Mouse (Mus musculus): ENCODE measurements around the gene Abcc1. TPM values are rescaled to one million over a fixed set of nuclear protein-coding genes. Genes with fewer than 3 reads are reported as not detected.

Gene Abcc1
- 2.0 and 3.3 TPM in 2 replicates for polyA plus RNA-seq (2014; fragmentation: Nextera tagmentation; extraction: Ambion mirVana)

GRCm38 (mm10) chr16:14361362-14362098 lies at the start of gene Abcc1:
Gene Abcc1, plus strand, starts transcription at chr16:14361558.
- Histone ChIP-seq H3K9ac (ENCODE audit: low read length) (peak within 1 kb of the TSS; percentile 74), H3K4me3 (ENCODE audit: control insufficient read depth in 1 of 2, insufficient read depth in 1 of 2, low read depth in 1 of 2, low read length in 2 of 2) (peak within 1 kb of the TSS; percentile 52 to 61), H3K27me3 (ENCODE audit: control insufficient read depth, insufficient read depth, low read length) (peaks cover 29% of the 10 kb centered on the region), H3K27ac (replicated peaks in 1 of 2; ENCODE audit: control insufficient read depth in 1 of 2, insufficient read depth in 1 of 2, low read depth in 2 of 2, low read length in 2 of 2) (no peak within 1 kb of the TSS), H3K9me3 (ENCODE audit: control insufficient read depth, low read length) (no peaks in the 10 kb centered on the region), H3K36me3 (ENCODE audit: control insufficient read depth, insufficient read depth, low read length) (no peaks in the 10 kb centered on the region), H3K4me1 (ENCODE audit: control insufficient read depth in 2 of 2, insufficient read depth in 2 of 2, low read length in 2 of 2) (peaks cover 2 to 4% of the 10 kb centered on the region in 2 experiments; a peak in 1 of 4 replicates), H3K4me2 (ENCODE audit: low read length) (peak within 1 kb of the TSS; percentile 96)
- WGBS = 0% methylated on average over 46 of the region's 64 CpGs
- peak; percentile 78 for ATAC-seq (ENCODE audit: insufficient number of reproducible peaks, insufficient read depth, low FRiP score, low read depth)

- no peaks in the 10 kb centered on the region for H3K27me3 ChIP-seq (ENCODE audit: control insufficient read depth, insufficient read depth, low read length)
- WGBS = 94% methylated on average over 7 of the region's 7 CpGs
- H3K36me3 ChIP-seq (ENCODE audit: control insufficient read depth, insufficient read depth, low read length) = peaks cover 46% of the 10 kb centered on the region
These were observed 48.4 kb upstream of the Abcc1 start for GRCm38 (mm10) chr16:14312914-14313313.

GRCm38 (mm10) chr16:14316884-14317876 lies 44.2 kb upstream of the Abcc1 start, which contains the start of gene Fopnl:
Gene Fopnl, minus strand, starts transcription at chr16:14317405.
- peaks cover 0 to 13% of the 10 kb centered on the region in 2 experiments; a peak in 3 of 4 replicates for H3K4me1 ChIP-seq (ENCODE audit: control insufficient read depth in 2 of 2, insufficient read depth in 2 of 2, low read length in 2 of 2)
- peak within 1 kb of the TSS; percentile 75 for H3K9ac ChIP-seq (ENCODE audit: low read length)
- ATAC-seq (ENCODE audit: insufficient number of reproducible peaks, insufficient read depth, low FRiP score, low read depth) = peak; percentile 100
- peaks cover 15% of the 10 kb centered on the region for H3K36me3 ChIP-seq (ENCODE audit: control insufficient read depth, insufficient read depth, low read length)
- H3K27me3 ChIP-seq (ENCODE audit: control insufficient read depth, insufficient read depth, low read length) = peaks cover 4% of the 10 kb centered on the region
- no peaks in the 10 kb centered on the region for H3K9me3 ChIP-seq (ENCODE audit: control insufficient read depth, low read length)
- peak within 1 kb of the TSS; percentile 53 to 72; a peak in 3 of 4 replicates for H3K27ac ChIP-seq (replicated peaks in 1 of 2; ENCODE audit: control insufficient read depth in 1 of 2, insufficient read depth in 1 of 2, low read depth in 2 of 2, low read length in 2 of 2)
- peak within 1 kb of the TSS; percentile 85 for H3K4me2 ChIP-seq (ENCODE audit: low read length)
- 3% methylated on average over 51 of the region's 51 CpGs for whole genome bisulfite sequencing
- peak within 1 kb of the TSS; percentile 69 to 95 for H3K4me3 ChIP-seq (ENCODE audit: control insufficient read depth in 1 of 2, insufficient read depth in 1 of 2, low read depth in 1 of 2, low read length in 2 of 2)

More at GRCm38 (mm10) chr16:14312914-14313313, 48.4 kb upstream of the Abcc1 start:
- Histone ChIP-seq H3K27ac (replicated peaks in 1 of 2; ENCODE audit: control insufficient read depth in 1 of 2, insufficient read depth in 1 of 2, low read depth in 2 of 2, low read length in 2 of 2) (no peak overlapping the region), H3K4me2 (ENCODE audit: low read length) (no peak overlapping the region), H3K4me3 (ENCODE audit: control insufficient read depth in 1 of 2, insufficient read depth in 1 of 2, low read depth in 1 of 2, low read length in 2 of 2) (no peak overlapping the region), H3K9me3 (ENCODE audit: control insufficient read depth, low read length) (no peaks in the 10 kb centered on the region), H3K4me1 (ENCODE audit: control insufficient read depth in 2 of 2, insufficient read depth in 2 of 2, low read length in 2 of 2) (peaks cover 0 to 13% of the 10 kb centered on the region in 2 experiments; a peak in 3 of 4 replicates), H3K9ac (ENCODE audit: low read length) (no peak overlapping the region)
- ATAC-seq (ENCODE audit: insufficient number of reproducible peaks, insufficient read depth, low FRiP score, low read depth) = no peak

- Histone ChIP-seq H3K9me3 (ENCODE audit: control insufficient read depth, low read length) (no peaks in the 10 kb centered on the region), H3K36me3 (ENCODE audit: control insufficient read depth, insufficient read depth, low read length) (no peaks in the 10 kb centered on the region), H3K4me1 (ENCODE audit: control insufficient read depth in 2 of 2, insufficient read depth in 2 of 2, low read length in 2 of 2) (peaks cover 0 to 13% of the 10 kb centered on the region in 2 experiments; a peak in 3 of 4 replicates), H3K27ac (replicated peaks in 1 of 2; ENCODE audit: control insufficient read depth in 1 of 2, insufficient read depth in 1 of 2, low read depth in 2 of 2, low read length in 2 of 2) (no peak overlapping the region), H3K4me2 (ENCODE audit: low read length) (no peak overlapping the region), H3K27me3 (ENCODE audit: control insufficient read depth, insufficient read depth, low read length) (peaks cover 4% of the 10 kb centered on the region), H3K4me3 (ENCODE audit: control insufficient read depth in 1 of 2, insufficient read depth in 1 of 2, low read depth in 1 of 2, low read length in 2 of 2) (no peak overlapping the region), H3K9ac (ENCODE audit: low read length) (no peak overlapping the region)
- WGBS = 82% methylated on average over 3 of the region's 3 CpGs
- no peak for ATAC-seq (ENCODE audit: insufficient number of reproducible peaks, insufficient read depth, low FRiP score, low read depth)
These were observed 41.7 kb upstream of the Abcc1 start for GRCm38 (mm10) chr16:14319681-14320080.

- ATAC-seq (ENCODE audit: insufficient number of reproducible peaks, insufficient read depth, low FRiP score, low read depth) = no peak
- H3K4me1 ChIP-seq (ENCODE audit: control insufficient read depth in 2 of 2, insufficient read depth in 2 of 2, low read length in 2 of 2) = peaks cover 0 to 11% of the 10 kb centered on the region in 2 experiments; a peak in 3 of 4 replicates
- 26% methylated on average over 1 of the region's 1 CpGs for WGBS
These were observed 40.9 kb upstream of the Abcc1 start for GRCm38 (mm10) chr16:14320494-14320893.

GRCm38 (mm10) chr16:14328156-14328555 lies 33.2 kb upstream of the Abcc1 start:
- Histone ChIP-seq H3K4me3 (ENCODE audit: control insufficient read depth in 1 of 2, insufficient read depth in 1 of 2, low read depth in 1 of 2, low read length in 2 of 2) (no peak overlapping the region), H3K4me1 (ENCODE audit: control insufficient read depth in 2 of 2, insufficient read depth in 2 of 2, low read length in 2 of 2) (no peaks in the 10 kb centered on the region), H3K36me3 (ENCODE audit: control insufficient read depth, insufficient read depth, low read length) (no peaks in the 10 kb centered on the region), H3K27ac (replicated peaks in 1 of 2; ENCODE audit: control insufficient read depth in 1 of 2, insufficient read depth in 1 of 2, low read depth in 2 of 2, low read length in 2 of 2) (no peak overlapping the region), H3K9me3 (ENCODE audit: control insufficient read depth, low read length) (no peaks in the 10 kb centered on the region), H3K27me3 (ENCODE audit: control insufficient read depth, insufficient read depth, low read length) (no peaks in the 10 kb centered on the region), H3K9ac (ENCODE audit: low read length) (no peak overlapping the region), H3K4me2 (ENCODE audit: low read length) (no peak overlapping the region)
- WGBS = 38% methylated on average over 1 of the region's 1 CpGs
- no peak for ATAC-seq (ENCODE audit: insufficient number of reproducible peaks, insufficient read depth, low FRiP score, low read depth)

More at GRCm38 (mm10) chr16:14320494-14320893, 40.9 kb upstream of the Abcc1 start:
- Histone ChIP-seq H3K9ac (ENCODE audit: low read length) (no peak overlapping the region), H3K4me3 (ENCODE audit: control insufficient read depth in 1 of 2, insufficient read depth in 1 of 2, low read depth in 1 of 2, low read length in 2 of 2) (no peak overlapping the region), H3K36me3 (ENCODE audit: control insufficient read depth, insufficient read depth, low read length) (no peaks in the 10 kb centered on the region), H3K9me3 (ENCODE audit: control insufficient read depth, low read length) (no peaks in the 10 kb centered on the region), H3K27me3 (ENCODE audit: control insufficient read depth, insufficient read depth, low read length) (peaks cover 4% of the 10 kb centered on the region), H3K4me2 (ENCODE audit: low read length) (no peak overlapping the region), H3K27ac (replicated peaks in 1 of 2; ENCODE audit: control insufficient read depth in 1 of 2, insufficient read depth in 1 of 2, low read depth in 2 of 2, low read length in 2 of 2) (no peak overlapping the region)

- 46% methylated on average over 3 of the region's 3 CpGs for WGBS
These were observed 16.4 kb upstream of the Abcc1 start for GRCm38 (mm10) chr16:14344967-14345366.

More at GRCm38 (mm10) chr16:14344967-14345366, 16.4 kb upstream of the Abcc1 start:
- Histone ChIP-seq H3K9ac (ENCODE audit: low read length) (no peak overlapping the region), H3K4me2 (ENCODE audit: low read length) (no peak overlapping the region), H3K36me3 (ENCODE audit: control insufficient read depth, insufficient read depth, low read length) (no peaks in the 10 kb centered on the region), H3K9me3 (ENCODE audit: control insufficient read depth, low read length) (no peaks in the 10 kb centered on the region), H3K27me3 (ENCODE audit: control insufficient read depth, insufficient read depth, low read length) (no peaks in the 10 kb centered on the region), H3K4me3 (ENCODE audit: control insufficient read depth in 1 of 2, insufficient read depth in 1 of 2, low read depth in 1 of 2, low read length in 2 of 2) (no peak overlapping the region), H3K27ac (replicated peaks in 1 of 2; ENCODE audit: control insufficient read depth in 1 of 2, insufficient read depth in 1 of 2, low read depth in 2 of 2, low read length in 2 of 2) (no peak overlapping the region), H3K4me1 (ENCODE audit: control insufficient read depth in 2 of 2, insufficient read depth in 2 of 2, low read length in 2 of 2) (no peaks in the 10 kb centered on the region)
- no peak for ATAC-seq (ENCODE audit: insufficient number of reproducible peaks, insufficient read depth, low FRiP score, low read depth)

Data from heart, embryonic 14.5 days (tissue).